Mouse (Mus musculus) neural tube, embryonic 14.5 days (tissue): ENCODE data around the gene Edc3. TPM values are rescaled to one million over a fixed set of nuclear protein-coding genes. Genes with fewer than 3 reads are reported as not detected.

Source experiments
- ATAC-seq: fragments of 200-750 bp; cut with Nextera tagmentation; 2 replicates; pipeline ENCODE4 v1.8.0; 2017; ENCODE audit warnings: low read depth, mild to moderate bottlenecking, moderate TSS enrichment, moderate library complexity
- H3K27ac ChIP-seq: fragments of 300-500 bp; sonication (generic); 2 replicates; pipeline ENCODE4 v1.5.1; 2014; ENCODE audit warnings: low read depth, mild to moderate bottlenecking, control low read depth, low read length, moderate library complexity, mixed read lengths
- H3K27me3 ChIP-seq: fragments of 300-500 bp; sonication (generic); 2 replicates; pipeline ENCODE4 v1.6.1; 2014; ENCODE audit warnings: low read length; ENCODE audit not compliant: control insufficient read depth, insufficient read depth
- H3K36me3 ChIP-seq: fragments of 300-500 bp; sonication (generic); 2 replicates; pipeline ENCODE4 v1.6.1; 2014; ENCODE audit warnings: low read length, mixed read lengths; ENCODE audit not compliant: control insufficient read depth, insufficient read depth
- H3K4me1 ChIP-seq: fragments of 300-500 bp; sonication (generic); 2 replicates; pipeline ENCODE4 v1.6.1; 2014; ENCODE audit warnings: low read length; ENCODE audit not compliant: control insufficient read depth, insufficient read depth
- H3K4me2 ChIP-seq: fragments of 300-500 bp; sonication (generic); 2 replicates; pipeline ENCODE4 v1.6.1; 2014; ENCODE audit warnings: mild to moderate bottlenecking, low read depth, low read length, control low read depth
- H3K4me3 ChIP-seq: fragments of 300-500 bp; sonication (generic); 2 replicates; pipeline ENCODE4 v1.5.1; 2014; ENCODE audit warnings: low read depth, low read length, control low read depth, mixed read lengths
- H3K9ac ChIP-seq: fragments of 300-500 bp; sonication (generic); replicated peaks from 2 replicates; pipeline ENCODE4 v1.6.1; 2014; ENCODE audit warnings: low read depth, mild to moderate bottlenecking, control low read depth, low read length, mixed read lengths
- H3K9me3 ChIP-seq: fragments of 300-500 bp; sonication (generic); 2 replicates; pipeline ENCODE4 v1.6.1; 2016; ENCODE audit warnings: low read length; ENCODE audit not compliant: control insufficient read depth
- WGBS: fragments of 180-500 bp; shearing (Covaris S2); extraction: QIAGEN DNeasy Blood & Tissue Kit; methylation state at CpG from one replicate; pipeline ENCODE4 v1.1.7; 2014; 5-methylcytosine and 5-hydroxymethylcytosine counted together
- polyA plus RNA-seq: library from polyadenylated mRNA; unstranded; fragments of >200 nt; fragmentation: Nextera tagmentation; extraction: Ambion mirVana; gene quantifications from 2 replicates; pipeline ENCODE4 v1.2.1, GENCODE M21; 2014

Edc3 gene
- 21.9 and 26.3 TPM in 2 replicates for polyA plus RNA-seq

GRCm38 (mm10) chr9:57708068-57708719, at the start of gene Edc3:
Gene Edc3 (plus strand): TSS chr9:57708540.
- Histone ChIP-seq H3K27ac (peak within 1 kb of the TSS; percentile 78), H3K4me2 (peak within 1 kb of the TSS; percentile 85), H3K4me3 (peak within 1 kb of the TSS; percentile 70), H3K9ac (peak within 1 kb of the TSS; percentile 83), H3K36me3 (0 out of 2 replicates have a peak, but pooled peaks cover 3% of the 10 kb centered on the region), H3K4me1 (peaks cover 7% of the 10 kb centered on the region; the same call in 1 of the 2 replicates), H3K27me3 (no peaks in the 10 kb centered on the region), H3K9me3 (no peaks in the 10 kb centered on the region)
- peak; percentile 94 for ATAC-seq
- WGBS, result under 1% methylated on average over 23 of the region's 23 CpGs

GRCm38 (mm10) chr9:57658970-57659369, 49.4 kb upstream of the Edc3 start:
- 78% methylated on average over 4 of the region's 4 CpGs for WGBS
- no peak for ATAC-seq
- Histone ChIP-seq H3K4me2 (no peak overlapping the region), H3K4me3 (no peak overlapping the region), H3K4me1 (no peaks in the 10 kb centered on the region), H3K9ac (no peak overlapping the region), H3K36me3 (no peaks in the 10 kb centered on the region), H3K9me3 (no peaks in the 10 kb centered on the region), H3K27ac (no peak overlapping the region), H3K27me3 (no peaks in the 10 kb centered on the region)

DNA sequence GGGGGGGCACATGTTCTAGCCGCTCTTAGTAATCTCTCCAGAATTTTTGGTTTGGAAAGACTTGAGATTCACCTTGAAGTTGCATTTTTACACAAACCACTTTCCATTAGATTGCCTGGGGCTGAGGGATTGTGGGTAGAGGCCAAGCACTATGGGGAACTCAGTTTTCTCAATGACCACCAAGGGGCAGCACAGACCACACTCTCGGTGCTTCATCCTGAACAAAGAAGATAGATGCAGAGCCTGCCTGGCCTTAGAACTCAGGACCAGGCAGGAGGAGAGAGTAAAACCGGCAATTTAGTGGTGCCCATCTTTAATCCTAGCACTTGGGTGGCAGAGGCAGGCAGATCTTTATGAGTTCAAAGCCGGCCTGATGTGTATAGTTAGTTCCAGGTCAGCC, 48.6 kb upstream of the Edc3 start:
- no peaks in the 10 kb centered on the region for H3K4me1 ChIP-seq
- no peak overlapping the region for H3K9ac ChIP-seq
- no peaks in the 10 kb centered on the region for H3K36me3 ChIP-seq
- no peak overlapping the region for H3K4me2 ChIP-seq
- H3K4me3 ChIP-seq, result no peak overlapping the region
- peak; percentile 41; the same call in 1 of the 2 replicates for ATAC-seq
- H3K9me3 ChIP-seq, result no peaks in the 10 kb centered on the region
- H3K27me3 ChIP-seq, result no peaks in the 10 kb centered on the region
- WGBS, result 31% methylated on average over 4 of the region's 4 CpGs
- H3K27ac ChIP-seq, result no peak overlapping the region

DNA sequence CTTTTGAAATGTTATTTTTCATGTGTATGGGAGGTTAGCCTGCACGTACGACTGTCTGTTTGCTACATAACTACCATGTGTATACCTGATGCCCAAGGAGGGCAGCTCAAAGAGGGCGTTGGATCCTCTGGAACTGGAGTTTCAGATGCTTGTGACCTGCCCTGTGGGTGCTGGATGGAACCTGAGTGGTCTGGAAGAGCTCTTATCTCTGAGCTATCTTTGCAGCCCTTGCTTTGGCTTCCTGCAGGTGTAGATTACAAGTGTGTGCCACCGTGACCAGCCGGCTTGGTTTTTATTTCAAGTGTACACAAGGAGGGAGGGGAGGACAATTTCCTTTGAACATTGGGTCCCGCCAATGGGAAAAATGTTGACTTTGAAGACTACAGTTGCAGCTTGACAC, 47.8 kb upstream of the Edc3 start:
- no peak for ATAC-seq

DNA sequence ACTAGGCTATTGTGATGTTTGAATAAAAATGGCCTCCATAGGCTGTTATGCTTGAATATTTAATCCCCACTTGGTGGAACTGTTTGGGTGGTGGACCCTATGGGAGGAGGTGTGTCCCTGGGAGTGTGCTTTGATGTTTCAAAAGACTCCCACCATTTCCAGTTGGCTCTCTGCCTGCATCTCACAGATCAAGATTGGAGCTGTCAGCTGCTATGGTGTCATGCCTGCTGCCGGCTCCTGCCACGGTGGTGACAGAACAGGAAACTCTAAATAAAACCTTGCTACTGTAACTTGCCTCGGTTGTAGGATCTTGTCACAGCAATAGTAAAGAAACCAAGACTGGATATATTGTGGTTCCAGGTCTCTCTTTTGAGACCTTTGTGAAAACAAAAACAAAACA, 46.8 kb upstream of the Edc3 start:
- Histone ChIP-seq H3K4me3 (no peak overlapping the region), H3K4me1 (no peaks in the 10 kb centered on the region), H3K9me3 (no peaks in the 10 kb centered on the region), H3K9ac (no peak overlapping the region), H3K27ac (no peak overlapping the region), H3K27me3 (no peaks in the 10 kb centered on the region), H3K36me3 (no peaks in the 10 kb centered on the region), H3K4me2 (no peak overlapping the region)
- no peak for ATAC-seq
- WGBS, result 79% methylated on average over 3 of the region's 3 CpGs

More for the DNA sequence above, 47.8 kb upstream of the Edc3 start:
- Histone ChIP-seq H3K9me3 (no peaks in the 10 kb centered on the region), H3K27me3 (no peaks in the 10 kb centered on the region), H3K4me2 (no peak overlapping the region), H3K9ac (no peak overlapping the region), H3K4me1 (no peaks in the 10 kb centered on the region), H3K27ac (no peak overlapping the region), H3K36me3 (no peaks in the 10 kb centered on the region), H3K4me3 (no peak overlapping the region)
- 93% methylated on average over 6 of the region's 6 CpGs for WGBS

GRCm38 (mm10) chr9:57664616-57665015, 43.7 kb upstream of the Edc3 start:
- no peak overlapping the region for H3K4me2 ChIP-seq
- ATAC-seq, result no peak
- H3K4me1 ChIP-seq, result no peaks in the 10 kb centered on the region
- no peak overlapping the region for H3K27ac ChIP-seq
- no peak overlapping the region for H3K4me3 ChIP-seq
- H3K9me3 ChIP-seq, result no peaks in the 10 kb centered on the region
- H3K27me3 ChIP-seq, result no peaks in the 10 kb centered on the region
- no peak overlapping the region for H3K9ac ChIP-seq
- H3K36me3 ChIP-seq, result no peaks in the 10 kb centered on the region
- WGBS, result 75% methylated on average over 7 of the region's 7 CpGs

GRCm38 (mm10) chr9:57666536-57666935, 41.8 kb upstream of the Edc3 start:
- Histone ChIP-seq H3K27ac (no peak overlapping the region), H3K9ac (no peak overlapping the region), H3K9me3 (no peaks in the 10 kb centered on the region), H3K4me2 (no peak overlapping the region), H3K4me3 (no peak overlapping the region), H3K36me3 (no peaks in the 10 kb centered on the region), H3K27me3 (no peaks in the 10 kb centered on the region), H3K4me1 (no peaks in the 10 kb centered on the region)
- ATAC-seq, result no peak
- WGBS, result 86% methylated on average over 8 of the region's 8 CpGs

DNA sequence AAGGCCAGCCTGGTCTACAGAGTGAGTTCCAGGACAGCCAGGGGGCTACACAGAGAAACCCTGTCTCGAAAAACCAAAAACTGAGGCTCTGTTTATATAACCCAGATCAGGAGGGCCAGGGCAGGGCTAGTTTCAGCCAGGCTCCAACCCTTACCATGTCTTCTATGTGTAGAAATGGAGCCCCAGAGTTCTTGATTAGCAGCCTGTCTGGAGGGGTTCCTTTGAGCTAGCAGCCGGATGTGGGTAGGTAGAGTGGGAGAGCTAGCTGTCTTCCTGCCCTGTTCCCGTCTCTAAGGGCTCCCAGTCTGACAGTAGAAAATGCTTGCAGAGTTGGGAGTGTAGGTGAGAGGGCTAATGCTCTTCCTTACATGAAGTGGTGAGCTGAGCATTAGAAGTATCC, 41.2 kb upstream of the Edc3 start:
- Histone ChIP-seq H3K4me2 (no peak overlapping the region), H3K36me3 (no peaks in the 10 kb centered on the region), H3K4me3 (no peak overlapping the region), H3K9me3 (no peaks in the 10 kb centered on the region), H3K9ac (no peak overlapping the region), H3K27ac (no peak overlapping the region), H3K4me1 (no peaks in the 10 kb centered on the region), H3K27me3 (no peaks in the 10 kb centered on the region)
- WGBS, result 75% methylated on average over 3 of the region's 3 CpGs
- no peak for ATAC-seq

- WGBS, result 48% methylated on average over 11 of the region's 11 CpGs
- no peak for ATAC-seq
- Histone ChIP-seq H3K27ac (no peak overlapping the region), H3K4me2 (no peak overlapping the region), H3K36me3 (no peaks in the 10 kb centered on the region), H3K27me3 (no peaks in the 10 kb centered on the region), H3K9ac (no peak overlapping the region), H3K4me3 (no peak overlapping the region), H3K4me1 (no peaks in the 10 kb centered on the region), H3K9me3 (no peaks in the 10 kb centered on the region)
These were observed 40.5 kb upstream of the Edc3 start for GRCm38 (mm10) chr9:57667817-57668216.
